Mouse (Mus musculus): Measurements from ENCODE around the gene Crygn. TPM values are rescaled to one million over a fixed set of nuclear protein-coding genes. Genes with fewer than 3 reads are reported as not detected.
"Not testable (repeated sequence)": the region's sequence is repeated elsewhere in the genome, so short reads cannot be mapped to it uniquely, and the experiment has no call there.

The Crygn gene
- total and polyA plus RNA-seq, 3 experiments, result not detected

DNA sequence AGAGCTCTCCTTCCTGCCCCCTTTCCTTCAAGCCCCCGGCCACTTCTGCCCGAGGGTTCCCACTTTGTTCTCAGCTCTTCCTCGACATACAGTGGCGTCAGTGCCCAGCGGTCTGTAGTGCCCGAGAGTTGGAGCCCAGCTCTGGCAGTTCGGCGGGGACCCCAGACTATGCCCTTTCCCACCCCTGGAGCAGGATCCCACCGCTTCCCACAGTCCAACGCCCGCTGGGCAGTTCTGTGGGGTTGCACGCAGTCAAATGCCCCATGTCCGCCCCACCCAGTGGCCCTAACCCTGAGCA, 21.0 kb upstream of the Crygn start:
- Histone ChIP-seq H3K27ac (no peak overlapping the region), H3K36me3 (ENCODE audit: control insufficient read depth, insufficient read depth, low read length) (no peaks in the 10 kb centered on the region), H3K79me2 (replicated peaks; ENCODE audit: control insufficient read depth, insufficient read depth, low read length) (no peaks in the 10 kb centered on the region), H3K27me3 (ENCODE audit: control insufficient read depth, insufficient read depth, low read length) (no peaks in the 10 kb centered on the region), H3K9ac (ENCODE audit: low read depth, low read length) (no peak overlapping the region), H3K4me3 (no peak overlapping the region), H3K4me1 (ENCODE audit: control insufficient read depth, insufficient read depth, low read length) (peaks cover 1% of the 10 kb centered on the region; the same call in 1 of the 2 replicates)
- no peak for DNase-seq
- intact Hi-C loops (cut with DNase I), result no loop called here
- WGBS, result 60% methylated on average over 13 of the region's 13 CpGs
- TF ChIP-seq CTCF (IDR thresholded peaks at IDR 0.05), result no peak
- no peak for TF ChIP-seq POLR2A (IDR thresholded peaks at IDR 0.05; ENCODE audit: insufficient read depth, low read depth, low read length)

DNA sequence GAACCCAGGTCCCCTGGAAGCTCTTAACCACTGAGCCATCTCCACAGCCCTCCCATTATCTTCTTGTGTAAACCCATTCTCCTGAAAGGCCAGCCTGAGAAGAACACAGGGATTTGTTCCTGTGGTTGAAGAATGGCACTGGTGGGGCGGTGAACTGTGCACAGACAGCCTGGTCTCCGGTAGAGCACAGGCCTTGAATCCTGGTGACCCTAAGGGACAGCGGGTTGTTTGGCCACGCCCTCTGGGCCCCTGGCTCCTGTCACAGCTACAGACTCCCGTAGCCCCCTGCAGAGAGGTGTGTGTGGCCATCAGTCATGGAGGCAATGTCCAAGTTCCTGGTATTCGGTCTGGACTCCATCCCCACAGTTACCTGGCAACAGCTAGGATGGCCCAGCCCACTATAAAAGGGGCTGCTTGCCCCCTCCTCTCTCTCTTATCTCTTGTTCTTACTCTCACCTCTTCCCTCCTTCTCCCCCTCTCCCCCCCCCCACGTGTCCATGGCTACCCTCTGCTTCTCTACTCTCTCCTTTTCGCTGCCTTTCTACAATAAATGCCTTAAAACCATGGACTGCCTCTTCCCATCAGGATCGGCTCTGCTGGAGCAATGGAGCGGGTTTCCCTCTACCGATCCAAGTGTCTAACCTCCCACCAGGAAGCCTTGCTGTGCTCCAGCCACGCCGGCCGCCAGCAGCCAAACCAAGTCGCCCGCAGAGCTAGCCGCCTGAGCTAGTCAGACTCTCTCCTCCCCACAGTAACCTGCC, 20.5 kb upstream of the Crygn start:
- Histone ChIP-seq H3K27ac (no peak overlapping the region), H3K27me3 (ENCODE audit: control insufficient read depth, insufficient read depth, low read length) (no peaks in the 10 kb centered on the region), H3K4me1 (ENCODE audit: control insufficient read depth, insufficient read depth, low read length) (peaks cover 1% of the 10 kb centered on the region; the same call in 1 of the 2 replicates), H3K9ac (ENCODE audit: low read depth, low read length) (no peak overlapping the region), H3K4me3 (no peak overlapping the region), H3K79me2 (replicated peaks; ENCODE audit: control insufficient read depth, insufficient read depth, low read length) (no peaks in the 10 kb centered on the region), H3K36me3 (ENCODE audit: control insufficient read depth, insufficient read depth, low read length) (no peaks in the 10 kb centered on the region)
- 37% methylated on average over 17 of the region's 17 CpGs for WGBS
- TF ChIP-seq EP300 (IDR thresholded peaks at IDR 0.05; ENCODE audit: insufficient read depth, low read depth, low read length), result no peak
- TF ChIP-seq POLR2A (IDR thresholded peaks at IDR 0.05; ENCODE audit: insufficient read depth, low read depth, low read length), result no peak
- TF ChIP-seq CTCF (IDR thresholded peaks at IDR 0.05), result no peak
- DNase-seq, result no peak
- intact Hi-C loops (cut with DNase I), result no loop called here

DNA sequence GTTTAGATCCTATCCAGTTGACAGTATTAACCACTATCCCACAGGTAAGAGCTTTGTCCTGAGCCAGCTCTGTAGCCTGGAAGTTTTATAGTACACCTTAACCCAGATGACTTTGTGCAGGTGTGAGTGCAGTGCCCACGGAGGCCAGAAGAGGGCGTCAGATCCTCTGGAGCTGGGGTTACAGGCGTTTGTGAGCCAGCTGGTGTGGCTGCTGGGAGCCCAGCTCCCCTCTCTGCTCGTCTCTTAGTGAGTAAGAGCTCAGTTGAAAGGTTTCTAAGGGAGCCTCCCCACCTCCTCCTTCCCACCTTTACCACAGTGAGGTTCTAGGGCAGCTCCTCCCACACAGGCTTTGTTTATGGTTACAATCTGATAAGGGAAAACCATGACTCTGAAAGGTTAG, 18.9 kb upstream of the Crygn start:
- H3K36me3 ChIP-seq (ENCODE audit: control insufficient read depth, insufficient read depth, low read length), result no peaks in the 10 kb centered on the region
- H3K9ac ChIP-seq (ENCODE audit: low read depth, low read length), result no peak overlapping the region
- DNase-seq, result no peak
- peaks cover 1% of the 10 kb centered on the region; the same call in 1 of the 2 replicates for H3K4me1 ChIP-seq (ENCODE audit: control insufficient read depth, insufficient read depth, low read length)
- H3K27ac ChIP-seq, result no peak overlapping the region
- intact Hi-C loops (cut with DNase I), result no loop called here
- no peaks in the 10 kb centered on the region for H3K79me2 ChIP-seq (replicated peaks; ENCODE audit: control insufficient read depth, insufficient read depth, low read length)
- WGBS, result 60% methylated on average over 4 of the region's 4 CpGs
- H3K27me3 ChIP-seq (ENCODE audit: control insufficient read depth, insufficient read depth, low read length), result no peaks in the 10 kb centered on the region
- TF ChIP-seq POLR2A (IDR thresholded peaks at IDR 0.05; ENCODE audit: insufficient read depth, low read depth, low read length) (no peak), CTCF (IDR thresholded peaks at IDR 0.05) (no peak), EP300 (IDR thresholded peaks at IDR 0.05; ENCODE audit: insufficient read depth, low read depth, low read length) (no peak)
- no peak overlapping the region for H3K4me3 ChIP-seq

DNA sequence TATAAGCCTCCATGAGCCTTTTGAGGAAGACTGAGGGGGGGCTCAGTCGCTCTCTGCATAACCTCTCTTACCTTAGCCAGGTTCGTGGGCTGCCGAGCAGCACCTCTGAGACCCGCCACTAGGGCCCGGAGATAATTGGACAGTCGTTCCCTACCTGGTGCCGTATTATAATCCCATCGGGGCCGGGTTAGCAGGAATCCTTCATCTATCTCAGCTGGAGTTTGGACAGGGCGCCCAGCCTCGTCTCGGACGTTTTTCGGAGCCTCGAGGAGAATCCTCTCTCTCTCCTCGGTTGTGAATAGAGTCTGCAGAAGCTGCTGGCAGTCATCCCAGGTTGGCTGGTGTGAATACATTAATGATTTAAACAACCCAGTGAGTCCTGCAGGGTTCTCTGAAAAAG, 16.7 kb upstream of the Crygn start:
- intact Hi-C loops (cut with DNase I), result not testable (repeated sequence)

DNA sequence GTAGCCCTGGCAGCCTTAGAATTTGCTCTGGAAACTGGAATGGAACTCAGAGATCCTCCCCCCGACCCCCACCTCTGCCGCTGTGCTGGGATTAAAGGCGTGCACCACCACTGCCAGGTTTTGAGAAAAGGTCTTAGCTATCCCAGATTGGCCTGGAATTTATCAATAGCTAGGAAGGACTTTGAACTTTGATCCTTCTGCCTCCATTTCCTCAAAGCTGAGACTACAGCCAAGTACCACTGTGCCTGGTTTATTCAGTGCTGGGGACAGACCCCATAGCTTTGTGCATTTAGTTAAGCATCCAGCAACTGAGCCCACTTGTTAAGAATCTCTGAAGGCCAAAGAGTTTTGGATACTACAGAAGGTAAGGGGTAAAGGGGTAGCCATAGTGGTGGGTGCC, 877 bp downstream of the Crygn start:
- H3K79me2 ChIP-seq (replicated peaks; ENCODE audit: control insufficient read depth, insufficient read depth, low read length), result no peaks in the 10 kb centered on the region
- 66% methylated on average over 3 of the region's 3 CpGs for WGBS
- peaks cover 3% of the 10 kb centered on the region; the same call in 1 of the 2 replicates for H3K4me1 ChIP-seq (ENCODE audit: control insufficient read depth, insufficient read depth, low read length)
- no peak overlapping the region for H3K9ac ChIP-seq (ENCODE audit: low read depth, low read length)
- no peak overlapping the region for H3K27ac ChIP-seq
- H3K4me3 ChIP-seq, result no peak overlapping the region
- intact Hi-C loops (cut with DNase I), result no loop called here
- no peaks in the 10 kb centered on the region for H3K27me3 ChIP-seq (ENCODE audit: control insufficient read depth, insufficient read depth, low read length)
- H3K36me3 ChIP-seq (ENCODE audit: control insufficient read depth, insufficient read depth, low read length), result no peaks in the 10 kb centered on the region
- no peak for TF ChIP-seq CTCF (IDR thresholded peaks at IDR 0.05)
- no peak for TF ChIP-seq EP300 (IDR thresholded peaks at IDR 0.05; ENCODE audit: insufficient read depth, low read depth, low read length)
- TF ChIP-seq POLR2A (IDR thresholded peaks at IDR 0.05; ENCODE audit: insufficient read depth, low read depth, low read length), result no peak
- no peak for DNase-seq

More for the DNA sequence above, 16.7 kb upstream of the Crygn start:
- not testable (repeated sequence) for H3K9ac ChIP-seq (ENCODE audit: low read depth, low read length); H3K27me3 ChIP-seq (ENCODE audit: control insufficient read depth, insufficient read depth, low read length); H3K4me3 ChIP-seq; DNase-seq; H3K27ac ChIP-seq; H3K4me1 ChIP-seq (ENCODE audit: control insufficient read depth, insufficient read depth, low read length); H3K36me3 ChIP-seq (ENCODE audit: control insufficient read depth, insufficient read depth, low read length); H3K79me2 ChIP-seq (replicated peaks; ENCODE audit: control insufficient read depth, insufficient read depth, low read length)
- WGBS, result 85% methylated on average over 16 of the region's 16 CpGs

DNA sequence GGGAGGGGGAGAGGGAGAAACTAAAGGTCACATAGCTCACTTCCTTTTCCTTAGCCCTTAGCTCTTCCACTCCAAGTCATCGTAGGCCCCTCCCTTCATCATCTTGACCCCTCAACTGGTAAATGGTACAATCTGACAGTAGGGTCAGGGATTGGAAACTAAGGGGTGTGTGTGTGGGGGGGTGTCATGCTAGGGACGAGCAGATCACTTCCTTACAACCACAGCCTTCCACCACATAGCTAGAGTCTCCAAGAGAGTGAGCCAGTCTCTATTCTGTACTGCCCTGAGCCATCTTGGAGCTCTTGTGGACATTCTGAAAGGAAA, 5.7 kb downstream of the Crygn start:
- Histone ChIP-seq H3K79me2 (replicated peaks; ENCODE audit: control insufficient read depth, insufficient read depth, low read length) (no peaks in the 10 kb centered on the region), H3K4me1 (ENCODE audit: control insufficient read depth, insufficient read depth, low read length) (peaks cover 4% of the 10 kb centered on the region), H3K27ac (peak overlapping the region; percentile 97), H3K4me3 (no peak overlapping the region), H3K27me3 (ENCODE audit: control insufficient read depth, insufficient read depth, low read length) (no peaks in the 10 kb centered on the region), H3K36me3 (ENCODE audit: control insufficient read depth, insufficient read depth, low read length) (no peaks in the 10 kb centered on the region), H3K9ac (ENCODE audit: low read depth, low read length) (peak overlapping the region; percentile 89)
- TF ChIP-seq CTCF (IDR thresholded peaks at IDR 0.05) (no peak), EP300 (IDR thresholded peaks at IDR 0.05; ENCODE audit: insufficient read depth, low read depth, low read length) (no peak), POLR2A (IDR thresholded peaks at IDR 0.05; ENCODE audit: insufficient read depth, low read depth, low read length) (no peak)
- DNase-seq, result no peak
- intact Hi-C loops (cut with DNase I), result loop anchor here (5.0 kb wide), 2 partner anchors 150 to 260 kb away; no protein-coding TSS in a partner anchor
- whole genome bisulfite sequencing, result 14% methylated on average over 2 of the region's 2 CpGs

All from heart, adult 2 months (tissue).